Mouse (Mus musculus): ENCODE results near the gene Lrba. TPM values are rescaled to one million over a fixed set of nuclear protein-coding genes. Genes with fewer than 3 reads are reported as not detected.

Gene Lrba
- total and polyA plus RNA-seq, 3 experiments: 12.3 to 22.6 (median 13.8) TPM

GRCm38 (mm10) chr3:86382557-86382956 lies 158.1 kb downstream of the Lrba start:
- in situ Hi-C loops (cut with MboI; ENCODE audit: low pct_ligation_motif_present, low pct_unique_long_range_greater_than_20kb, low sequenced_read_pairs): no loop called here
- Histone ChIP-seq H3K27me3 (replicated peaks) (no peaks in the 10 kb centered on the region), H3K36me3 (replicated peaks in 1 of 2; ENCODE audit: control insufficient read depth in 1 of 2, insufficient read depth in 1 of 2, low read length in 1 of 2) (no peaks in the 10 kb centered on the region), H3K9me3 (replicated peaks; ENCODE audit: low read length) (no peaks in the 10 kb centered on the region), H3K79me2 (replicated peaks; ENCODE audit: control insufficient read depth, extremely low read depth, insufficient read depth, poor library complexity, severe bottlenecking) (no peaks in the 10 kb centered on the region), H3K9ac (ENCODE audit: insufficient read depth, low read depth) (no peak overlapping the region), H3K27ac (ENCODE audit: insufficient read depth, low read depth) (no peak overlapping the region), H3K4me1 (ENCODE audit: control insufficient read depth in 1 of 2, insufficient read depth in 2 of 2) (peaks cover 2 to 6% of the 10 kb centered on the region in 2 experiments; a peak in 3 of 4 replicates), H3K4me3 (replicated peaks in 1 of 3; ENCODE audit: low read depth in 2 of 3, low read length in 2 of 3, poor library complexity in 1 of 3) (no peak overlapping the region), H3K4me2 (ENCODE audit: insufficient read depth, low read depth, poor library complexity, severe bottlenecking) (no peak overlapping the region)
- DNase-seq (ENCODE audit: extremely low read depth): peak; percentile 3
- TF ChIP-seq TBP (conservative IDR thresholded peaks at IDR 0.05; ENCODE audit: low read depth, low read length) (no peak), TCF12 (IDR thresholded peaks at IDR 0.05; ENCODE audit: low read depth, low read length) (no peak), MXI1 (IDR thresholded peaks at IDR 0.05; ENCODE audit: low read depth, low read length) (no peak), SIN3A (IDR thresholded peaks at IDR 0.05; ENCODE audit: low read length) (no peak), MAFK (IDR thresholded peaks at IDR 0.05; ENCODE audit: insufficient replicate concordance, low read length) (no peak), POLR2A (IDR thresholded peaks at IDR 0.05; ENCODE audit: low read depth, low read length) (no peak), EP300 (IDR thresholded peaks at IDR 0.05; ENCODE audit: low read length) (no peak), IRF4 (IDR thresholded peaks at IDR 0.05; ENCODE audit: low read depth, low read length) (no peak), NRF1 (IDR thresholded peaks at IDR 0.05; ENCODE audit: low read depth, low read length) (no peak), MAZ (IDR thresholded peaks at IDR 0.05; ENCODE audit: low read depth, low read length) (no peak), MAX (IDR thresholded peaks at IDR 0.05; ENCODE audit: low read length) (no peak)
- dilution Hi-C loops (cut with MboI; ENCODE audit: extremely low pct_ligation_motif_present, extremely low pct_unique_long_range_greater_than_20kb, low sequenced_read_pairs): no loop called here

- Histone ChIP-seq H3K9me3 (replicated peaks; ENCODE audit: low read length) (no peaks in the 10 kb centered on the region), H3K4me3 (replicated peaks in 1 of 3; ENCODE audit: low read depth in 2 of 3, low read length in 2 of 3, poor library complexity in 1 of 3) (no peak overlapping the region), H3K79me2 (replicated peaks; ENCODE audit: control insufficient read depth, extremely low read depth, insufficient read depth, poor library complexity, severe bottlenecking) (no peaks in the 10 kb centered on the region), H3K27me3 (replicated peaks) (no peaks in the 10 kb centered on the region), H3K27ac (ENCODE audit: insufficient read depth, low read depth) (no peak overlapping the region), H3K4me1 (ENCODE audit: control insufficient read depth in 1 of 2, insufficient read depth in 2 of 2) (peaks cover 2 to 6% of the 10 kb centered on the region in 2 experiments; a peak in 3 of 4 replicates), H3K36me3 (replicated peaks in 1 of 2; ENCODE audit: control insufficient read depth in 1 of 2, insufficient read depth in 1 of 2, low read length in 1 of 2) (no peaks in the 10 kb centered on the region), H3K4me2 (ENCODE audit: insufficient read depth, low read depth, poor library complexity, severe bottlenecking) (no peak overlapping the region), H3K9ac (ENCODE audit: insufficient read depth, low read depth) (no peak overlapping the region)
- dilution Hi-C loops (cut with MboI; ENCODE audit: extremely low pct_ligation_motif_present, extremely low pct_unique_long_range_greater_than_20kb, low sequenced_read_pairs) (no loop called here), in situ Hi-C loops (cut with MboI; ENCODE audit: low pct_ligation_motif_present, low pct_unique_long_range_greater_than_20kb, low sequenced_read_pairs) (no loop called here)
- no peak for TF ChIP-seq MXI1 (IDR thresholded peaks at IDR 0.05; ENCODE audit: low read depth, low read length)
- TF ChIP-seq MAZ (IDR thresholded peaks at IDR 0.05; ENCODE audit: low read depth, low read length): no peak
- no peak for TF ChIP-seq SMC3 (IDR thresholded peaks at IDR 0.05; ENCODE audit: low read depth, low read length)
- TF ChIP-seq JUN (IDR thresholded peaks at IDR 0.05; ENCODE audit: insufficient read depth, low read depth, low read length): no peak
- TF ChIP-seq POLR2AphosphoS2 (IDR thresholded peaks at IDR 0.05; ENCODE audit: low read depth, low read length): no peak
- no peak for TF ChIP-seq POLR2A (IDR thresholded peaks at IDR 0.05; ENCODE audit: low read depth, low read length)
- no peak for TF ChIP-seq CHD2 (IDR thresholded peaks at IDR 0.05; ENCODE audit: low read length)
- no peak for TF ChIP-seq ZMIZ1 (IDR thresholded peaks at IDR 0.05; ENCODE audit: low read depth, low read length)
- no peak for TF ChIP-seq MYC (IDR thresholded peaks at IDR 0.05; ENCODE audit: low read depth, low read length)
- TF ChIP-seq NELFE (IDR thresholded peaks at IDR 0.05; ENCODE audit: low read depth, low read length): no peak
- TF ChIP-seq ZKSCAN1 (IDR thresholded peaks at IDR 0.05; ENCODE audit: borderline replicate concordance, low read depth, low read length): no peak
- TF ChIP-seq TBP (conservative IDR thresholded peaks at IDR 0.05; ENCODE audit: low read depth, low read length): no peak
- TF ChIP-seq E2F4 (IDR thresholded peaks at IDR 0.05; ENCODE audit: insufficient replicate concordance, low read depth, low read length): no peak
- DNase-seq (ENCODE audit: extremely low read depth): no peak
These were observed 160.6 kb downstream of the Lrba start for GRCm38 (mm10) chr3:86385047-86385446.

Data from CH12.LX (cell line).